Mouse (Mus musculus): ENCODE data around the gene Ttc34. TPM values are rescaled to one million over a fixed set of nuclear protein-coding genes. Genes with fewer than 3 reads are reported as not detected.

Ttc34 gene
- 0.20 TPM for polyA plus RNA-seq (2017; shearing (Covaris generic))

DNA sequence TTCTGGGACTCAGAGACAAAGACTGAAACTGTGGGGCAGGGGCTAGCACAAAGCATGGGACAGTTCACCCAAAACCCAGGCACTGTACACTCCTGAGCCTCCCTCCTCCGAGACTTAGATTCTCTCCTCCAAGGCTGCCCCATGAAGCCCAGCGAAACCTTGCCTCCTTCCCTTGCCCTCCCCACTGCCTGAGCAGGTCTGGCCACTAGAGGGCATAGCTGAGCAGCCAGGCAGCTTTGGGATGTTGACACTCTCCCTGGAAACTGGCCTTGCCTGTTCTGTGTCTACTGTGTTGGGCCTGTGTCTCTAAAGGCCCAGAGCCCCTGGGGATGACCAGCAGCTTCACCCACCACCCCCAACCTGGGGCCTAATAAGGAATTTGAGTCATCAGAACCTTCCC is at the start of gene Ttc34:
Ttc34 (plus strand) TSS at position 290 of the 400 bp plus-strand sequence.

DNA sequence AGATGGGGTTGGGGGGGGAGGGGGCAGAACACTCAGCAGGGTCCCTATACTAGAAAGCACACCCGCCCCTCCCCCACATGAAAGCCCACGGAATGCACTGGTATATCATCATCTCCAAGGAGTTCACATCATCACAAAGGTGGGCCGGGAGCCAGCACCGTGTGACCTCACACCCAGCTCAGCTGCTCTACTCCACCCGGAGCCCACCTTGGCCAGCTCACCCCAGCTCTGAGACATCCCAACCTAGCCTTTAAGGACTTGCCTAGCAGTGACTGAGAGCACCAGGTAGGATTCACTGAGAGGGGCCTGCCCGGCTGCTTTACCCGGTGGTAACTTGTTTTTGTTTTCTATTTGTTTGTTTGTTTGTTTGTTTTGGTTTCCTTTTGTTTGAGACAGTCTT is 32.2 kb downstream of the Ttc34 start, which contains the start of gene Mmel1:
Mmel1 (plus strand) TSS at position 146 of the 400 bp plus-strand sequence.

DNA sequence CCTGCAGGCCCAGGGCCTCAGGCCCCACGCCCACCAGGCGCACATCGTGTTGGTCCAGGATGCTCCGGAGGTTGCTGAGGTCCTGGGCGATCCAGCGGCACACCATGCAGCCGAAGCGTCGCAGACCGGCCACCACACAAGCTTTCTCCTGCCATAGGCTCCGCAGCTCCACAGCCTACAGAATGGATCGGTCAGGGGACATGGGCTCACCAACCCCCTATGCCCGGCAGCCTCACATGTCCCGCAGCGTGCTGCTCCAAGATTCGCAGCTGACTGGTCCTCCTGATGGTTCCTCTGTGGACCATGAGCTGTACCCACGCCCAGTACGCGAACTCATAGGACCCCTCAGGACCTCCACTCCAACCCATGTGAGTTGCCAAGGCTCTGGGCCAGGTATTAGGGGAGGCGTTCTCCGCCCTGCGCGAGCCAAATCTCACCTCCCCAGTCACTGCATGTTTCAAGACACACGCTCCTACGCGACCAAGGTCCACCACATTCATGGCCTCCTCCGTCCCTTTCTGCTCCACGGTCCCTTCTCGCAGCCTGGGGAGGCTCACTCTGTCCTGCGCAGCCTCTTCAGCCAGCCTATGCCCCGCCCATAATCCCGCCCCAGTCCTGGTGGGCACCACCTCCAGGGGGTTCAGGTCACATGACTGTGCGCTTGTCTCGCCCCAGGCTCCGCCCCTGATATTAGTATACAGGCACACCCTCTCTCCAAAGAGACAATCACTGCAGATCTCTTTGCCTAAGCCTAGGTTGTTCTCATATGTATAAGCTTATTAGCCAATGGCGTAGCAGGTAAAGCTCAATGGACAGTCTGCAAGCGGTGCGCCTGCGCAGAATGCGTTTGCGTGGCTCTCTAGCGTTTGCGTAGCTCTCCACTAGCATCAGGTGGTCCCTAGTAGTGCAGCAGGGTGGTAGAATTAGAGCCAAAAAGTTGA is 61.5 kb downstream of the Ttc34 start, which contains the start of gene Fam213b:
Fam213b (minus strand) TSS at position 630 of the 941 bp plus-strand sequence.

Other genes starting within 250 kb of the Ttc34 start
- 0.74 TPM for gene Prdm16, start 200.6 kb upstream of the Ttc34 start, polyA plus RNA-seq (2017; shearing (Covaris generic))
- not detected for gene Actrt2, start 169.6 kb upstream of the Ttc34 start, polyA plus RNA-seq (2017; shearing (Covaris generic))
- gene Mmel1, start 32.1 kb downstream of the Ttc34 start, polyA plus RNA-seq (2017; shearing (Covaris generic)), result not detected
- gene Fam213b, start 61.7 kb downstream of the Ttc34 start, polyA plus RNA-seq (2017; shearing (Covaris generic)), result 6.7 TPM
- 8.7 TPM for gene Tnfrsf14, start 91.1 kb downstream of the Ttc34 start, polyA plus RNA-seq (2017; shearing (Covaris generic))
- 0.43 TPM for gene Hes5, start 123.5 kb downstream of the Ttc34 start, polyA plus RNA-seq (2017; shearing (Covaris generic))
- gene Pank4, start 126.7 kb downstream of the Ttc34 start, polyA plus RNA-seq (2017; shearing (Covaris generic)), result 54.9 TPM
- gene Plch2, start 219.3 kb downstream of the Ttc34 start, polyA plus RNA-seq (2017; shearing (Covaris generic)), result 0.17 TPM
- 3.1 TPM for gene Pex10, start 229.6 kb downstream of the Ttc34 start, polyA plus RNA-seq (2017; shearing (Covaris generic))
- 130 TPM for gene Rer1, start 248.9 kb downstream of the Ttc34 start, polyA plus RNA-seq (2017; shearing (Covaris generic))
- 2.1 TPM for gene Morn1, start 249.1 kb downstream of the Ttc34 start, polyA plus RNA-seq (2017; shearing (Covaris generic))

Data from effector memory CD4-positive, alpha-beta T cell, adult 7 months (primary cell).